Mouse (Mus musculus): Measurements from ENCODE around the gene Ormdl3.

The Ormdl3 gene

DNA sequence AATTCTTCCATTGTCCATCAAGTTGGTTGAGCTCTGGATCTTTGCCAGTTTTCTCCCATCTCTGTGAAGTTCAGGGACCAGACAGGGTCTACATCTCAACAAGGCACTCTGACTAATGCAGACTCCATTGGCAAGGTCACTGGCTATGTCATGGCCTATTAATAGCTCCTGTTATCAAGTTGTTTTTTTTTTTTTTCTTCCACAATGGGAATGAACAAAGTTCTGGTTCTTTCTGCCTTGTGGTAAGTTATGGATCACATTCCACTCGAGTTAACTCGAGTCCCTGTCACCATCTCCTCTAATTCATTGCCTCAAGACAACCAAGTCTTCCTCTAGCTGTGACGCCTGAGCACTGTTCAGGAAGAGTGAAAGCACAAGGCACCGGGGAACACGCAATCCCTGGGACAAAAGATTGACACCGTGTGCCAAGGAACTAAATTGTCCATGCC is 1.7 kb upstream of the Ormdl3 start:
- peak in 1 of 2 experiments; percentile 24 for DNase-seq

DNA sequence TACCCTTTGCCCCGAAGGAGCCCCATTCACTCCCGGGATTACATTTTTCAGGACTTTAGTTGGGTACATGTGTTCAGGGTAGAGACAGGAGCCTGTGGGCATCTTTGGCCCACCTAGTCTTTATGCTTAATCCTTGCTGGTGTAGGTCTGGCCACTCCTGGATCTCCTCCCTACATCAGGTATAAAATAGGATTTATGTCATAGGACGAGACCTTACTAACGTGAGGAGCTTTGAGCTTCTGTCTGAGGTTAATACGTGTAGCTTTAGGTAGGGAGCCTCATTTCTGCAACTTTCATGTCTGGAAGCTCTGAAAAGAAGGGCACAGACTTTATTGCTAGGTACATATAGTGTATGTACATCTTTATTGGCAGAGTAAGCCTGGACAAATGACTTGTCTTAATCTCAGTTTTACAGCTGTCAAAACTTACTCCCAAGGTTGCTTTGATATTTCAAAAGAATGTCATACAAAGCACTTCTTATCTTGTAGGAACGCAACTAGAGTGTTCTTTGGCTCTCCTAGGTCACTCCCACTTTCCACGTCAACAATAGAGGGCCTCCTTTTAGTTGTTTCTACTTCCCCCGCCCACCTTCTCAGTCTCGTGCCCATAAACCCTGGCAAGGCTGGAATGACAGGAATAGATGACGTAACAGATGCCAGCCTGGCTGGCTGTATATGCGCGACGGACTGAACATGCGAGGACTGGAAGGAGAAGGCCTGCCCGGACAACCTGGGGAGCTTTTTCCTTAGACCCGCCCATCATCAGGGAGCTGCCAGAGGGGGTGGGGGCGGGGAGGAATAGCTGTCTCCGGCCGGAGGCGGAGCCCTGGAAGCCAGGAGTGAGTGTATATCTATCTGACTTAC is 747 bp upstream of the Ormdl3 start:
- peak; percentile 92 to 95 for DNase-seq

DNA sequence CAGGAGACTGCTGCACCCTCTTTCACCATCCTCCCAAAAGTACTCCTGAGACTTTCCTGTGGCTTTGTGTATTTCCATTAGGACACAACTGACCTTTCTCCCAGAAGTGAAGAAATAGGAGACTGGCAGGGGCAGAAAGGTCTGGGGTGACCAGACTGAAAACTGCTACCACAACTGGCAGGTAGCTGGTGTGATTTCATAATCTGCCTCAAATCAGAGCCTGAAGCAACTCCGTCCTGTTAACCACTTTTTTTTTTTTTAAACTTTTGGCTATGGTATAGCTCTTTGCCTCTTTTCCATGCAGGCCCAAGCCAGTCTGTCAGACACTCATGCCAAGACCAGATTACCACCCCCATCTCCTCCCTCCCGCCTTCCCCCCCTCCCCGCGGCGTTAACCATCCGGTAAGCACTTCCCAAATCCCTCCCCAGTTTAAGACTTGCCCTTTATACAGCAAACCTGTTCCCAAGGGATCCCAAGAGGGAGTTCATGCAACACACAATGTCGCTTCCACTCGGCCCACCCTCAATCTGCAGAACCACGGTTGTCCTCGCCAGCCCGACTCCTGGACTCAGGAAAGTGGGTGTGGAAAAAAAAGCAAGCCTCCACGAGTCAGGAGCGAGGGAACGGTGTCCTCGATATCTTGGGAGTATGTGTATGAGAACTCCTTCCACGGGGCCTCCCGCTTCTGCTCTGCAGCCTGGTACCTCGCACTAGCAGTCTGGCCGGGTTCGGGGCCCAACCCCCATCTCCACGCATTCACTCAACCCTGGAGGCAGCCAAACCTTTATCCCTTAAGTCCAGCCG is 879 bp downstream of the Ormdl3 start:
- DNase-seq = no peak

DNA sequence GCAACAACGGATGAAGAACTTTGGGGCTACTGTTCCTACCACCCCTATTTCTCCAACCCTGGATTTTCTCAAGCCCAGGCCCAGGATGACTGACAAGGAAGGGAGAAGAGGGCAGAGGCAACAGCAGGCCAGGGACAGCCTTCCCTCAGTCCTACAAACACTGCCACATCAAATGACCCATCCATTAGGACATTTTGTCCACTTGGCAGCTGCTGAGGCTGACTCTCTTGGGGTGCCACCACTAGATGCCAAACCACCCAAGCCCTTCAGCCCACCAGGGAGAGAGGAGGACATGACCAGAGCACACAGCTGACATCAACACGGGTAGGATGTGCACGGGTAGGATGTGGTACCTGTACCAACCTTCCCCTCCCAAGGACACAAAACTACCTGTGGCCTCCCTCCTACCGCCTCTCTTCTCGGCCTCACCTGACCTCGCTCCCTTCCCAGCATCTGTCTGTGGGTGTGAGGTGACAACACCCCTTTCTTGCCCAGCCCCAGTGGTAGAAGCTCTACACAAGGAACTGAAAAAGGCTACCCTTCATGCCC is 2.5 kb downstream of the Ormdl3 start:
- DNase-seq = no peak

DNA sequence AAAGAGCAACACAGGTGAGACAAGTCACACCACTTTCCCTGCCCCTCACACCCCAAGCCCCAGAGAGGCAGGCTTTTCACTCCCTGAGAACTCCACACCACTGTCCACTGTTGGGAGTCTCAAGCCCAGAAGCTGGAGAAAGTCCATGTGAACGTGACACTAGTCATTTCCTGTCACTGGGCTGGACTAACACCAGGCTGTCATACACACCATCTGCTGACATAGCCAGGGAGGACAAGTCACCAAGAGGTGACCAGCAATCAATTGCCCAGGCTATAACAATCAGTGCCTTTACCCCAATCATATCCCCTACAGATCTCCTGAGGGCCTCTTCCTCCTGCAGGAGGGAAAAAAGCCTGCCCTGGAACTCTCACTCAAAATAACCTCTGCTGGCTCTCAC is 3.0 kb downstream of the Ormdl3 start:
- no peak for DNase-seq

DNA sequence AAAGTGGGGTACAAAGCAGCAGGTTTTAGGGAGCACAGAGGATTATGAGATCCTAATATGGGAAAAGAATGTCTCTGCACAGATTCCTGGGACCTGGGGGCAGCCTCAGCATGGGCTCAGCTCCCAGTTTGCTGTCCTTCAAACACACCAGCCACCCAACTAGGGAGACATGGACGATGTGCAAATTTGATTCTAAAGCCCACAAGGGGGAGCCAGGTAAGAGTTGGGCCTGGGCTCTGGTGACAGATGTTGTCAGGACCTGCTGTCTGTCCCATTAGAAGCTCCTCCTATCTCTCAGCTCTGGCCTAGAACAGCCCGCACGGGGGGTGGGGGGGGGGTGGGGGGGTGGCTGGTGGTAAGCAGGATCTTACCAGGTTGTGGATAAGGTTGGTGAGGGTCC is 3.6 kb downstream of the Ormdl3 start:
- no peak for DNase-seq

DNA sequence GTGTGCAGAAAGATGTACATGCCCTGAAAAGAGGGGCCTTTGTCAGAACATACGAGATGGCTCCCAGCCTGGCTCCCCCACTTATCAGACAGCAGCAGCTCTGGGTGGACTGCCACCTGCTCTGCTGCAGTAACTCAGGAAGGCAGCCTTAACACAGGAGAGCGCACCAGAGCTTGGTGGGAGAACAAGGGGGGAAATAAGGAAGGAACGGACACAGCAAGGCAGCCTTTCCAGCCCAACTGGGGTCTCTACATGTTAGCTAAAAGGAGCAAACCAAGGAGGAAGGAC is 4.0 kb downstream of the Ormdl3 start:
- DNase-seq = no peak

DNA sequence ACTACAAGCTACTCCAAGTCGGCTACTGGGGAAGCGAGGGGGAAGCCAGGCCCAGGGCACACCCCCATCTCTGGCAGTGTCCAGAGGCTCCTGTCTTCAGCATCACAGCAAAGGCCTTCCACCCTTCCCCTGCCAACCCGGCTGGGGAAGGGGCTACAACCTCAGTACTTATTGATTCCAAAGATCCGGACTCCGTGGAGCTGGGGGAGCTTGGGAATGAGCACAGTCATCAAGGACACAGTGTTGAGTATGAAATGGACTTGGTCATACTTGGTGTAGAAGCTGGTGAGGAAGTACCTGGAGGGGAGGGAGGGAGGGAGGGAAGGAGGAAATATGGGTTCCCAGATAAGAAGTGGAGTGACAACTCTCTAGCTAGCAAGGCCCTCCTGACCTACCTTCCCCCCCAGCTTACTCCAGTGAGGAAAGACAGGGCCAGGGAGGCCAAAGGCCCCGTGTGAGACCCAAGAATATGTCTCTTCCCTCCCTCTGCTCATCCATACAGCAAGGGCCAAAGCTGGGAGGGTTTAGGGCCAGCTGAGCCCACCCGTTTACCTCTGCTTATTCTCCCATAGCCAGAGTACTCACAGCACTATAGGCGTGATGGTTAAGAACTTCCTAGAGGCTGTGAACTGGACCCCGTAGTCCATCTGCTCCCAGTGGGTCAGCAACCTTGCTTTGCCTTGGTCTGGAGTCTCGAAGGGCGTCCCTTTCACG is 4.5 kb downstream of the Ormdl3 start:
- DNase-seq = no peak

DNA sequence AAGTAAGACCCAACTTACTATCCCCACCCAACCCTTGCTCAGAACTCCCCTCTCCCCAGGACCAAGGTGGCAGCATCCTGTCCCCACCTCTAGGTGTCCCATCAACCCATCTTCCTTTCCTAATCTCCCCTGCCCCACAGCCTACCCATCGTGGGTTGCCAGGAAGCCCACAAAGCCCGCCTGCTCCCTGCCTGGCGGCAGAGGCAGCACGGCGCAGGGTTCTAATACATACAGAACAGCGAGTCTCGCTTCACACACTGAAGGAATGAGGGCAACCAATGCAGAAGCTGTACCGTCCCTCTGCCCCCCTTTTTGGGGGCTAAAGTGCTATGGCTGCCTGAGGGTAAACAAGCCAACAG is 5.2 kb downstream of the Ormdl3 start:
- no peak for DNase-seq

DNA sequence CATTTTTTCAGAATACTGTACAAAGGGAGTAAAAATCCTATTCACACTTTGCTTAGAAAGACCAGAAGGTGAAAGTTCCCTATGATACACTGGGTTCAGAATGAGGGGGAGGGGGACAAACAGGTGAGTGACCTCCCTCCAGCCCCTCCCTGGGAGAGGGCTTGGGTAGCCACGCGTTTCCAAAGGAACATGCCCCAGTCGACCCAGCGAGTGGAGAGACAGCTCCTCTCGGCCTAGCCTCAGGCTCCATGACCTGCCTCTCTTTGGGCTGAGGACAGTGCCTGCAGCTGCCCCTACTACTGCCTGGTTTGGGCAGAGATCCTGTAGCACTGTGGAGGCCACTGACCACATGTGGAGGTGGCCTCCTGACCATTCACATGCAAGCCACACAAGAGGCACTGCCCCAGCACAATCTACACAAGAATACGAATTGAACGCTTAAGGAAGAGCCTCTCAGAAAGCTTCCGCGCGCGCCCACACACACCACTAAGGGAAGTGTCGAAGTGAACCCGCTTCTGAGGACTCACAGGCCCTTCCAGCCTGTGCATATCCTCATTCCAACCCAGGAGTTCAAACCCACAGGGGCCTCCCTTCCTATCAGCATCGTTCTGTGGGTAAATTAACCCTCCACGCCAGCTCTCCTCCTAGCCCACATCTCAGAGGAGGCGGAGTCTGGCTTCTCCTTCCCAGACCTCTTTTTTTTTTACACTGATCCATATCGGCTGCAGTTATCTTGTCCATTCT is 5.7 kb downstream of the Ormdl3 start:
- DNase-seq = no peak

DNA sequence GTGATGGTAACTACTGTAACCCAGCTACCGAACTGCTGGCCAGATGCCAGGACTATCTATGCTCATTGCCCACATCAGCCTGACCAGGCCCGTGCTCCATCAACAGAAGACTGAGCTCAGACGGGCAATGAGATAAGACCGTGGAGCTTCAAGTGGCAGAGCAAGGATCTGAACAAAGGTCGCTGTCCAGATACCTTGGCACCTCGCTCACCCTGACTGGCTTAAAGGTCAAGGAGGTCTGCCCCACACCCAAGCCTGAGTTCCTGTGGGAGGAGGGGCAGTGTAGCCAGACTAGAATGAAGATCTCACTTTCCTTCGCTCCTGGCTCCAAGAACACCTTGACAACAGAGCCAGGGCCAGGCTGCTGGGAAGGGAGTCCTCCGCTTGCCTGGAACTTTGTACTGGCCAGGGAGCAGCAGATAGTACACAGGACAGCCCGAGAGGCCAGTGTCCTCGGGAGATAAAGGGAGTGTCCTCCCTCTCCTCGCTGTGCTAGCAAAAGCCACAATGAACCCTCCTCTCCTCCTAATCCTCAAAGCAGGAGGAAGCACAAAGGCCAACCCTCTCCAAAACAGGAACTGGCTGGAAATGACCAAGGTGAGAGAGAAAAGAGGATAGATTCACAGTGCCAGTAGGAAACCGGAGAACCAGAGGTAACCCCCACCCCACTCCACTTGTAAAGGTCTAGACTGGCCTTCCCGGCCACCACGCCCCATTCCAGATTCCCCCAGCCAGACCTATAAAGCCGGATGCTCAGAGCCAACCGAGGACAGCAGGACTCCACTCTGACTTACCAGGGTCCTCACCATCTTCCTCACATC is 6.7 kb downstream of the Ormdl3 start:
- no peak for DNase-seq

DNA sequence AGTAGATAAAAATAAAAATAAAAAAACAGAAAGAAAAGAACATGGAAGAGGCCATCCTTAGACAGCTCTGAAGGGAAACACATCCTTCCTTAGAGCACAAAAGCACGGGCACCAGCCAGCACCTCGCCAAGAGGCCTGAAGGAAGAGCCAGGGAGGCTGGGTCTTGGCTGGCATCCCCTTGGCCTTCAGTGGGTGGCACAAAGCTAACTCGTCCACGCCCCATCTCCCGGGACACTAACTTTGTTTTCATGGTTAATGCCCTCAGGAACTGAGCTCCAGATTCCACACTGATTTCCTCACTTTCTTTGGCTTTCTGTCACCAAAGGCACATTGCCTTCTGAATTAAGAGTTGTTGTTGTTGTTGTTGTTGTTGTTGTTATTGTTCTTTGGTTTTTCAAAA is 9.4 kb downstream of the Ormdl3 start:
- DNase-seq = no peak

DNA sequence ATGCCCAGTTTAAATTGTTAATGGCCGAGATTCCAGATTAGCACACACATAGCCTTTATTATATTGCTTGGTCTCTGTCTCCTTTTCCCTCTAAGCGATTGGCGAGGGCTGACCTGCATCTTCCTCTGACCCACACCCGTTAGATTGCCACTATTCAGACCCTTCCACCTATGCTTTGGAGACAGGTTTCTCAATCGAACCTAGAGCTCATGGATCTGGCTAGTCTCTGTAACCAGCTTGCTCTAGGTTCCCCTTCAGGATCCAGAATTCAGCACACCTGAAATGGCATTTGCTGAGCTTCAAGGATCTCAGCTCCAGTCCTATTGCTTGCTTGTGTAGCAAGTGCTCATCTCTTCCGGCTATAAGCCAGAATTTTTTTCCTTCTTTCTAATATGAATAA is 17.7 kb downstream of the Ormdl3 start:
- no peak for DNase-seq

DNA sequence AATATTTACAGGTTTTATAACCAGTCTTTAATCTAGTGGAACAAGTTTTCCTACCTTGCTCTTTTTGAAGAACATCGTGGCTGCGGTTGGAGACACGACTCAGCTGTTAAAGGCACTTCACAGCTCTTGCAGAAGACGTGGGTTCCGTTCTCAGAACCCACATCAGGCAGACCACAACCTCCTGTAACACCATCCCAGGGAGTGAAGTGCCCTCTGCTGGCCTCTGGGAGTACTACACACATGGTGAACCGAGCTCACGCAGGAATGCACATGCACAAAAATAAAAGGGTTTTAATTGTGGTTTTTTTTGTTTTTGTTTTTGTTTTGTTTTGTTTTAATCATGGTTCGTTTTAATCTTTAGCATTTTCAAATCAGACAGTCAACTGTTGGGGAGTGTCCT is 18.8 kb downstream of the Ormdl3 start:
- DNase-seq = no peak

DNA sequence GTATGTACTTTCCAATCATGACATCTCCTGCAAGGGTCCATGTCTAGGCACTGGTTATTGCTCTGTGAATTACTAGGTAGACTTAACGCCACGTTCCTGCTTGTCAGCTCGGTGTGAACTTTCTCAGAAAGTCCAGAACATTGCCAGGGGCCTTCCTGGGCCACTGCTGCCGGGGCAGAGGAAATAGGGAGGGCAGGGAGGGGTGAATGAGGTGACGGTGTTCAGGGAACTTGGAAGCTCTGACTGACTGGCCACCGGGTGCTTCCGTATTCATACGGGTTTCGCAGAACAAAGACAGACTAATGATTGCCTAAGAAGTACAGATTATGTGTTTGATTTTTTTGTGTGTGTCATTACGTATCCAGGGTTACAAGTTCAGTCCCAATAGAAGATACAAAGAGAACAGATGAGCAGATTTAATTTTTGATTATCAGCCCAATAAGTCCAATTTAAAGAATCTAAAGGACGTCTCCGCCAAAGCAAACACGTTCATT is 23.2 kb downstream of the Ormdl3 start:
- no peak for DNase-seq

DNA sequence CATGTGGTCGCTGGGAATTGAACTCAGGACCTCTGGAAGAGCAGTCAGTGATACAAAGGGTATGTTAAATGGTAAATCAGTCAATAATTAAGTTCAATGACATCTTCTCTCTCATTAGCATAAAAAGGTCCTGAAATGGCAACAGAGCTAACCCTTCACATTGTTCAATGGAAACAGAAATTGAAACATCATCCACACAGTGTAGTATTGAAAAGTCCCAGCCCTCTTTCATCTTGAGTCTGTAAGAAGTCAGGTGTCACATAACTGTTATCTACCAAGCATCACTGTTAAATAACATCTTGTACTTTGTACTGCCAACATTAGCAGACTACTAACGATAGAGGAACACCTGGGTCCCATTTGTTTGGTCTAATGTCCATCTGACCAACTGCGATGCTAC is 24.1 kb downstream of the Ormdl3 start:
- DNase-seq = no peak

DNA sequence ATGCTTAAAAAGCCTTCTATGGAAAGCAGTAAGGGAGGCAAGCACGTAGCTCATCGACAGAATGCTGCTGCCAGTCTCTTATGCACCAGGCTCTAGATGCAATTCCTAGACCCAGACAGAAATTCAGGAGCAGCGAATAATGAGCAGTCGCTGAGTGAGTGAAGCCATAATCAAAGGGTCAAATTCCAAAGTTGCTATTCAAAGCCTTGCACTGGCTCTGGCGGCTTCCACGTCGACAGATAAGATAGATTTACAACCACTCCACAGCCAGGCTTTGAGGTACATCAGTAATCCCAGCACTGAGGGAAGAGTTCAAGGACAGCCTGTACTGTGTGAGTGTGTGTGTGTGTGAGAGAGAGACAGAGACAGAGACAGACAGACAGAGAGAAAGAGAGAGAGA is 26.2 kb downstream of the Ormdl3 start:
- DNase-seq = no peak

DNA sequence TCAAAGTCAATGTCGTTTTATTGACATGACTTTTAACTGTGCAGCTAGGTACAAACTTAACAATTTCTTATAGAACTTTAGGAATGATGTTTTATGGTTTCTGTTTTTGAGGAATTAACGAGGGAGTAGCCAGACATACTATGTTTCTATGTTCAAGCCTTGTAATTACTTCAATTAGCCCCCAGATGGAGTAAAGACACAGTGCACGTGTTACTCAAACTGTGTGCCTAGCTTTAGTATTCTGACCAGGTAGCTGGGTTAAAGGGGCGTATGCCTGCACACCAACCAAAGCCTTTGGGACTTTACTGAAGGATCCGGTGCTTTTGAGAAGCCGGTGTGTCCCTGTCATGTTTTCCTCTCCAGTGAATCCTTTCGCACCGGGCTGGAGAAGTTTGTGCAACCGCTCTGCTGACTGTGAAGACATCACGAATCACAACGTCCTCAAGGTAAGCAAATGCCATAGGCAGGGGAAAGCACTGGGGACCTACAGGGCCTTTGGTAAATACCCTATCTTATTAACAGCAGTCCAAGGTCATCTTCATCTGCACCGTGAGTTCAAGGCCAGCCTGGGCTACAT is 32.0 kb downstream of the Ormdl3 start:
- no peak for DNase-seq

DNA sequence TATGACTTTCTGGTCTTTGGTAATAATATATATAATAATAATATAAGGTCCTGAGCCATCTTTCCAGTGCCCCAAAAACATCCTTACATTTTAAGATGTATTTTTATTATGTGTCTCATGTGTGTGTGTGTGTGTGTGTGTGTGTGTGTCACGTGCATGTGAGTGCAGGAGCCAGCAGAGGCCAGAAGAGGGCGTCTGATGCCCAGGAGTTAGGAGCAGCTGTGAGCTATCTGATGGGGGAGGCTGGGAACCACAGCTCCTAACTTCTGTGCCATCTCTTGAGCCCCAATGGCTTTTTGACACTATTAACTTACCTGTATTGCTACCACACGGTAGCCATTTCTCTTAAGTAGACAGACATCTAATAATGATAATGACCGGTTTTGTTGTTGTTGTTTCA is 33.2 kb downstream of the Ormdl3 start:
- no peak for DNase-seq

DNA sequence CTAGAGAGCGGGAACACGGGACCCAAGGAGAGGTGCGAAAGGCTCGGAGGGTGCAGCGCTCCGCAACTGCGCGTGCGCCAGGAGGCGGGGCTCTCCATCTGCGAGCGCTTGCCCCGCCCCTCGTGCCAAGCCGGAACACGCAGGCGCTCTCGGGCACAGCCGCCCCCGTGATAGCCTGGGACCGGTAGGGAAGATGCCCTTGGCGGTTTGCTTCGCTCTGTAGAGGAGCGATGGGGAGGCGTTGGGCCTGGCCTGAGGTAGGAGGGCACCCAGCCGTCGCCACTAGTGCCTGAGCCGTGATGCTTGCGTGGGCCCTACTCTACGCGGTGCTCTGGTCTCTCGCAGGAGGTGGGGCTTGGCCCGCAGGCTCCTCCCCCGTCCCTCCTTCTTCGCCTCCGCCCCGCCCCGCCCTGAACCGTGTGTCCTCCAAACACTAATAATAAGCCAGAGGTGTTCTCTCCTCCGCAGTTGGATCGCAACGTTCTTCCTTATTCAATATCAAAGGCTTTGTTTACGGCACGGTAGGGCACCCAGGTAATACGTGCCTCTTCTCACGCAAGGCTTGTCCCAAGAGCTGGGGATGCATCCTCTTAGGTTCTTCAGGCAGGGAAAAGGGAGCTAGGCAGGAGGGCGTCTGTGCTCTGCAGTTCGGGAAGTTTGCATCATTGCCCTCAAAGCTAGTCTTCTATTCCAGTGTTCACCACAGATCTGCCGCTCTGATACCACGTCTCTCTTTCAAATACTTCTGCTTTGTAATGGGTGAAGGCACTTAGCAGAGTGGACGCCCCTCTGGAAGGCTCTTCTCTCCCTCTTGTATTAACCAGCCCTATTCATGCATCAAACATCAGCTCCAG is 36.0 kb downstream of the Ormdl3 start, which contains the start of gene Zpbp2:
Gene Zpbp2, plus strand, starts transcription at position 123 of the 854 bp plus-strand sequence.
- peak; percentile 86 to 88 for DNase-seq
